Mouse (Mus musculus) megakaryocyte-erythroid progenitor cell, adult 5-6 weeks (primary cell): Measurements from ENCODE around the gene 1700016K19Rik. TPM values are rescaled to one million over a fixed set of nuclear protein-coding genes. Genes with fewer than 3 reads are reported as not detected.

ENCODE experiments used
- total RNA-seq, 2 experiments: library from RNA; stranded (forward) in 1 of 2; stranded (reverse) in 1 of 2; fragments of 200-1000, 215-1000 nt in 1 of 2; fragments of >200 nt in 1 of 2; fragmentation: Nextera tagmentation in 1 of 2; gene quantifications; 2 replicates each; pipeline ENCODE4 v1.2.3; 2014 to 2017

Gene 1700016K19Rik
- total RNA-seq, 2 experiments from 2014 or later: not detected

Other genes starting within 250 kb of the 1700016K19Rik start
- not detected in 2 replicates for gene Doc2b, start 203.9 kb upstream of the 1700016K19Rik start, total RNA-seq (2014; fragmentation: Nextera tagmentation)
- gene Doc2b, start 203.9 kb upstream of the 1700016K19Rik start, total RNA-seq (2017): not detected in 2 replicates
- 7.2 and 8.3 TPM in 2 replicates for gene Rph3al, start 61.5 kb upstream of the 1700016K19Rik start, total RNA-seq (2014; fragmentation: Nextera tagmentation)
- gene Rph3al, start 61.5 kb upstream of the 1700016K19Rik start, total RNA-seq (2017): 1.1 and 2.7 TPM in 2 replicates
- gene Rflnb, start 27.9 kb downstream of the 1700016K19Rik start, total RNA-seq (2014; fragmentation: Nextera tagmentation): 1.2 TPM in 1 of 2 replicates, not detected in the other
- gene Rflnb, start 27.9 kb downstream of the 1700016K19Rik start, total RNA-seq (2017): 0.95 and 1.5 TPM in 2 replicates
- gene Vps53, start 179.7 kb downstream of the 1700016K19Rik start, total RNA-seq (2014; fragmentation: Nextera tagmentation): 44.1 and 46.5 TPM in 2 replicates
- 33.6 and 38.7 TPM in 2 replicates for gene Vps53, start 179.7 kb downstream of the 1700016K19Rik start, total RNA-seq (2017)
- 3.0 and 4.5 TPM in 2 replicates for gene Fam57a, start 179.8 kb downstream of the 1700016K19Rik start, total RNA-seq (2014; fragmentation: Nextera tagmentation)
- gene Fam57a, start 179.8 kb downstream of the 1700016K19Rik start, total RNA-seq (2017): 0.19 and 2.1 TPM in 2 replicates
- not detected in 2 replicates for gene Dbil5, start 217.7 kb downstream of the 1700016K19Rik start, total RNA-seq (2014; fragmentation: Nextera tagmentation)
- gene Dbil5, start 217.7 kb downstream of the 1700016K19Rik start, total RNA-seq (2017): not detected in 2 replicates
- 22.8 and 24.4 TPM in 2 replicates for gene Gemin4, start 217.8 kb downstream of the 1700016K19Rik start, total RNA-seq (2014; fragmentation: Nextera tagmentation)
- 22.4 and 26.6 TPM in 2 replicates for gene Gemin4, start 217.8 kb downstream of the 1700016K19Rik start, total RNA-seq (2017)
- 24.0 and 31.8 TPM in 2 replicates for gene Mrm3, start 243.8 kb downstream of the 1700016K19Rik start, total RNA-seq (2014; fragmentation: Nextera tagmentation)
- gene Mrm3, start 243.8 kb downstream of the 1700016K19Rik start, total RNA-seq (2017): 58.5 and 63.2 TPM in 2 replicates
- gene Glod4, start 243.8 kb downstream of the 1700016K19Rik start, total RNA-seq (2014; fragmentation: Nextera tagmentation): 65.0 and 70.4 TPM in 2 replicates
- gene Glod4, start 243.8 kb downstream of the 1700016K19Rik start, total RNA-seq (2017): 203 and 253 TPM in 2 replicates